Mouse (Mus musculus): ENCODE data around the gene Cd2bp2. TPM values are rescaled to one million over a fixed set of nuclear protein-coding genes. Genes with fewer than 3 reads are reported as not detected.

The Cd2bp2 gene
- total RNA-seq, 1 experiment from 2014 or later: 65.9 TPM

DNA sequence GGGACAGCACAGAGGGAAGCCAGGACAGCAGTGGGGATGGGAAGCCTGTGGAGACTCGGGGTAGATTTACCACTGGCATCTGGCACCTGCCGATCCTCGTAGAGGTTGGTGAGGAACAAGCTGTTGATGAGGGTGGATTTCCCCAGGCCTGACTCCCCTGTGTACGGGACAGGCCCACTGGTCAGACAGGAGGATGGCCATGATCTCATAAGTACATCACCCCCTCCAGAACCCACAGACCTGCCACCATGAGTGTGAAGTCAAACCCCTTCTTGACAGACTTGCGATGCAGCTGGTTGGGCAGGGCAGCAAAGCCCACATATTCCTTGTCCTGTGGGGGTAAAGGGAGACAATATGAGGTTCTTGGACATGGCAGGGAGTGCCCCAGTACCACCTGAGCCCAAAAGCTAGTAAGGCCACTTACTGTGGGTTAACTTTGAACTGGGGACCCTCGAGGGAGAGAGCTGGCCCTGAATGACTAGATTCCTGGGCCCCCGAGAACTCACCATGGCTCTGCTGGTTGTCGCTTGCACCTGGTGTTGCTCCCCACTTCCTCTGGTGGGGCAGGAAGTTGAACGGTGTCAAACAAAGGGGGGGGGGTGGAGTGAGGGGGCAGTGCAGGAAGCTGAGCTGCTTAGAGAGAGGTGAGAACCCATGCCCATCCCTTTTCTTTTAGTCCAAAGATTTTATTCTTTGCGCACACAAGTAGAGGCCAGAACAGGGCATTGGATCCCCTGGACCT is 22.2 kb upstream of the Cd2bp2 start:
- no peak for DNase-seq

GRCm38 (mm10) chr7:127217475-127217874 is 21.6 kb upstream of the Cd2bp2 start:
- no peak for DNase-seq

DNA sequence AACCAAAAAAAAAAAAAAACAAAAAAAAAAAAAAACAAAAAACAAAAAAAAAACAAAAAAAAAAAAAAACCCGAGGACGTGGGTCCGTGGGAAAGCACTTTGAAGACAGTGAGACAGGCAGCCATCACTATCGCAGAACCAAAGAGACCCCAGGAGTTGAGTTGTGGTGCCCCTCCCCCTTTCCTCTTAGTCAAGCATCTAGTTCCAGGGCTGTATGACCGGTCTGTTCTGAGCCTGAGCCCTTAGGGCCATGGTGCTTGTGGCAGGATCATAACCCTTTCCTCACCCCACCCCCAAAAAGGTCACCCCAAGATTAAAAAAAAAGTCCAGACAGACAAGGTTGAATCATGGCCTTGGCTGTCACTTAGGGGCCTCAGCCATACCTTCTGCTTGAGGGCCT is 20.5 kb upstream of the Cd2bp2 start:
- no peak for DNase-seq

GRCm38 (mm10) chr7:127214981-127215871 is 19.4 kb upstream of the Cd2bp2 start:
- peak; percentile 38 for DNase-seq

DNA sequence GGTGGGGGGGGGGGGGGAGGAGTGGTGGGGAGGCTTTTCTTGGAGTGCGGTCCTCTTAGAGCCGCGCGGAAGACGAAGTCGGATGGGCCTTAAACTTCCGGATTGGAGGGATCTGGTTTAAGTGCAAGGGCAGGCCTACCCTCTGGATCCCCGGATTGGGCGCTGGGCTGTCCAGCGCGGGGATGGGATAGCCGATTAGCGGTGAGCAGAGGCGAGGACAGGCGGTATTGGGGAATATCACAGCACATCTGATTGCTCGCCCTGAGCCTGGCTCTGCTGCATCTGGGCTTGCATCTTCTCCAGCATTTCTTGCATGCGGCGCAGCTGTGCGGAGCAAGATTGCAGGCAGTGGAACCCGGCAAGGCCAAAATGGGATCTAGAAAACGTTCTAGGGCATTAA is 18.7 kb upstream of the Cd2bp2 start:
- no peak for DNase-seq

DNA sequence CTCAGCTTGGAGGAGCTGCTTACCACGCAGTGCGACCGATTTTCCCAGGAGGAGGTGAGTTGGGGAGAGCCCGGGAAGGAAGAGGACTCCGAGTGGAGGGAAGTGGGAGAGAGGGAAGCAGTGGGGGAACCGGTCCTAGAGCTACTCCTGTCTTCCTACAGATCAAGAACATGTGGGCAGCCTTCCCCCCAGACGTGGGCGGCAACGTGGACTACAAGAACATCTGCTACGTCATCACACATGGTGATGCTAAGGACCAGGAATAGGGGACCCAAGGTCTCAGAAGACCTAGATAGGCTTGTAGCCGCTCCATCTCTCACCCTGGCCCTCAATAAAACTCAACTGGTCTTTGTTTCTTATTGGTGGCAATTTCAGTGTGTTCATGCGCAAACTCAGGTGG is 18.1 kb upstream of the Cd2bp2 start:
- no peak for DNase-seq

GRCm38 (mm10) chr7:127213485-127213884 is 17.6 kb upstream of the Cd2bp2 start:
- DNase-seq: no peak

GRCm38 (mm10) chr7:127212432-127213250 is 16.8 kb upstream of the Cd2bp2 start:
- no peak for DNase-seq

DNA sequence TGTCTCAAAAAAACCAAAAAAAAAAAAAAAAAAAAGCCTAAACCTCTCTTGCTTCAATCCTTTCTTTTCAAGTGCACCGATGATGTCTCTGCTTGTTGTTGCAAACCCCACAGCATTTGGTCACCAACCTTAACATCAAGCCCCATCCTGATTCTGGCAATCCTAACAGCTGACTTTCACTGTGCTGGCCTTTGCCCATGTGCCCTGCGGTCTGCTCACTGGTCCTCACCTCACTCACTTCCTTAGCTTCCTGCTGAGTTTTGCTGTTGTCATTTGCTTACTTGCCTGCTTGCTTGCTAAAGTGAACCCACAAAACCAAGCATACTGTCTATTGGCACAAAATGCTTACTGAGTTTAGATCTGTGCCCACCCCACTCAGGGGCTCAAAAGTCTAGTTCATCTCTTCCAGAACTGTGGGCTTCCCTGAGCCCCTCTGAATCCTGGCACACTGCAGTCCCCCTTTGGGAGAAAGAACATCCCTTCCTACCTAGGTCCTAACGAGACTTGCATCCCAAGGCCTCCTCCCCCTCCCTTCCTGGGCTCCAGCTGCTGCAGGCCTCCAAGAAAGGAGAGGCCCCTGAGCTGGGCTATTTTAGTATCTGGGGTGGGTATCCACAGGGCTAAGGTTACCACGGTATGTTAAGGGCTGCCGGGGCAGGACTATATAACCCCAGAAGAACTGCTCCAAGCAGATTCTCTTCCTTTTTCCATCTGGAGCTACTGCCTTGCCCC is 15.3 kb upstream of the Cd2bp2 start:
- no peak for DNase-seq

DNA sequence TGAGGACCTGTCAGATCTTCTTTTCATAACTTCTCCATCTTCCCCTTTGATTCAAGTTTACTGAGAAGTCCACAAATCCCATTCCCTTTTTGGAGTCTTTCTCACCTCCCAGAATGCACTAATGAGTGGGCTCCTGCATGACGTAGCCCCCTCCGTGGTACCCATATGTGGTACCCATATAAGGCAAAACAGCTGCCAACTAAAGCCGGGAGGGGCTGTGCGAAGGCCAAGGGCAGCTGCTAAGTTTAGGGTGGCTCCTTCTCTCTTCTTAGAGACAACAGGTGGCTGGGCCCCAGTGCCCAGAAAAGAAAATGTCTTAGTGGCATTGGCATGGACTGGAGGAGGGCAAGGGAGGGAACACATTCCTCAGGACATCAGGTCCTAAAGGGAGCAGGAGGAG is 14.4 kb upstream of the Cd2bp2 start:
- DNase-seq: no peak

- no peak for DNase-seq
Observed at GRCm38 (mm10) chr7:127209851-127210250, 14.0 kb upstream of the Cd2bp2 start.

GRCm38 (mm10) chr7:127208553-127209438 is 12.9 kb upstream of the Cd2bp2 start, which contains the start of gene Mylpf:
TSS of gene Mylpf (plus strand) at chr7:127208890.
- peak; percentile 97 for DNase-seq

GRCm38 (mm10) chr7:127208295-127208552 is 12.4 kb upstream of the Cd2bp2 start, which contains the start of gene Tbc1d10b:
TSS of gene Tbc1d10b (minus strand) at chr7:127208468.
- no peak for DNase-seq

GRCm38 (mm10) chr7:127207374-127208294 is 11.8 kb upstream of the Cd2bp2 start:
- peak; percentile 41 for DNase-seq

DNA sequence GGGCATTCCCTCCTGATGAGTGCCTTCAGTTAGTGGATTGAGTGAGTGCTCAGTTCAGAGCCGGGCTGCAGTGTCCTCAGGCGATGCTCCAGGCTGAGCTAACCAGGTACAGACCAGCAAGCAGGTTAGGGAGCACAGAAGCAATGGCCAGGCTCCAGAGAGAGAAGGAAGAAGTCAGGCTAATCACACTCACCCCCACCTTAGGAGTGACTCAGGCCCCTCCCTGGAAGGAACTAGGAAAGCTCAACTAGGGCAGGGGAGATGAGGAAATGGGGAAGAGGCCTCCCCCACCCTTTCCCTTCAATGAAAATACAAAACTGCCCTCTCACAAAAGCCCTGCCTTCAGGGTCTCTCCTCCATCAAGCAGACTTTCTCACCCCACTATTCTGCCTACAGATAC is 10.8 kb upstream of the Cd2bp2 start:
- no peak for DNase-seq

GRCm38 (mm10) chr7:127196484-127196883 is 634 bp upstream of the Cd2bp2 start:
- DNase-seq: no peak

DNA sequence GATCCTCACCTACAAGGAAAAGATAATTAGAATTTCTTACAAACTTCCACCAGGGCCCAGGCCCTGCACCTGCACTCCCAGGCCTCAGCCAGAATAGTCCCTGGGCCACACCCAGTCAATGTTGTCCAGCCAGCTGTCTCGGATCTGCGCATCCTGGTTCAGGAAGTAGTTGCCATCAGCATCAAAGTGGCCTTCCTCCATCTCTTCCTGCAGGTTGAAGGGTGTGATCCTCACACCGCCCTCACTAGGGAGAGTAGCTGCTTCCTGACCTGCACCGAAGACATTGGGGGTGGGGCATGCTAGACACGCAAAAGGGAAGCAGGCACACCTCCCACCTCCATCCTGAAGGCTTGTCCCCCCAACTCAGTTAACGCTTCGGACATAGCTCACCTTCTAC is 1.2 kb downstream of the Cd2bp2 start:
- no peak for DNase-seq

DNA sequence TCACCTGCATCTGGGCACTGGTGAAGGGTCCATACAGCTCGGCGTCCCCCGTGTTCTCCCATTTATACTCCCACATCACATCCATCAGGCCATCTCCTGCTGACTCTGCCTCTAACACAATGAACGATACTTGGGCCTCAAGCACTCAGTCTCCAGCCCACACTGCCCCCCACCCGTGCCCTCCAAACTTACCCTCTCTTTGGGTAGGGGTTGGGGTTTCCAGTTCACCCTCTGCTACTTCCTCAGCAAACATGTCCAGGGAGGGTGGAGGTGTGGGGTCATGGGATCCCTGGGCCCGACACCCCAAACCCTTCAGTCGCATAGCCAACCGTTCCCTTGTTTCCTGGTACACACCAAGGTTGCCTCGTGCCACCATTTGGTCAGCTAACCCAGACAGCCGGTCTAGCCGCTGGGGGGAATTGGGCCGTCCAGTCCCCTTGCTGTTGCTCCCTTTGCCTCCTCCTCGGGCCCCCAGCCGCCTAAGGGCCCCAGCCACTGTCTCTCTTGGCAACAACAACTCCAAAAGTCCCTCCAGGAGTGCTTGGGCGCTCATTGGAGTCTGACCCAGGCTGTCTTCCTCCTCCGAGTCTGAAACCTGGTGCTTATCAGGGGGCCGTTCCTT is 1.7 kb downstream of the Cd2bp2 start:
- DNase-seq: no peak

DNA sequence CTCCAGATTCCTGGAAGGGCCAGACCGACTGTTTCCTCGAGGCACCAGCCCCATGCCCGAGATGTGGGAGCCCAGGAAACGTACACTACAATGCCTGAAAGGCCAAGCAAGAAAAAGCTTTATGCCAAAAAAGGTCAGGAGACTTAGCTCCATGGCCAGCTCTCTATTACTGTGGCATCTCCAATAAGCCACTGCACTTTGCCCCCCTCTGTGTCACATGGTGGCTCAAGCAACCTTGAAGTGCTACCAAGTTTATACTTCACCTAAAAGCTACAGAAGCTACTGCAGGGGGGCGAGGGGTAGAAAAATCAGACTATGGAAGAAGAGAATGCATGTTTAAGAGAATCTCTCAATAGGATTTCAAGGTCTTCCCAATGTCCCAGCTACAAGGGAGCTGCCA is 2.9 kb downstream of the Cd2bp2 start:
- no peak for DNase-seq

All from adrenal gland, postnatal 25 days (tissue).